8 mouse cellular contexts compared by ENCODE assay signal in the genomic region with DNA sequence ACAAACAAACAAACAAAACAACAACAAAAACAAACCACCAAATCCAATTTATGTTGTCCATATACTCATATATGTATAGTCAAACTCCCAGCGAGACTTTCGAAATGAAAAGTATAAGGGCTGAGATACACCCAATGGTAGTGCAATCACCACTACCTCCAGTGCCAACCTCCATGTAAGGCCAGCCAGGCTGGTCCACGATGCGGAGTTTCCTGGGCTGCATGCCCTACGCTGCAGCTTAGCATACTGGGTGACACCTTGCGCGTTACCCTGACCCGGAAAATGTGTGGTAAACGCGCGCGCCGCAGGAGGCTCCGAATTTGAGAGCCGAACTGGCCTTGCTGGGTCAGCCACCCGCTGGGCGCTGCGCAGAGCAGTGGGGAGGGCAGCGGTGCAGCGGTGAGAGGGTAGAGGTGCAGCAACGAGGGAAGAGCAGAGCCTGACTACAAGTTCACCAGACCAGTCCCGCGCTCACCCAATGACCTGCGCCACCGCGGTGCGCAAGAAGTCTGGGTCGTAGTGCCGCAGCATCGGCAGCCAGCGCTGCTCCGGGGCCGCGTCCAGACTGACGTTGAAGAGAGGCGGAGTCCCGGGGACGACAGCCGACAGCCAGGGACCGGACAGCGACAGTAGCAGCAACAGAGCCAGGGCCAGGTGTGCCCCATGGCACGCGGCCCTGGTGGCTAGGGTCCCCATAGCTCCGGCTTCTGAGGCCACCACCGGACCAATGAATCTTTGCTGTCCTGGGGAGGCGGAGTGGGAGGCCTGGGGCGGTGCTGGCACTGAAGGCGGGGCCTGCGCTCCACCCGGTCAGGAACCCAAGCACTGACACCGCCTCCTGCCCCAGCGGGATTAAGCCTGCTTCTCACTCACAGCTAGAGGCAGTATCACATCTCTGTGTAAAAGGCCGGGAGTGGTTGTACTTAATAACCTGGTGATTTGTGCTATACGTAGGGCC. TPM values are rescaled to one million over a fixed set of nuclear protein-coding genes. Genes with fewer than 3 reads are reported as not detected.
DNase-seq lines count a peak whose midpoint lies in the region; ATAC-seq lines count a peak whose summit lies in the region.

A gene (minus strand): TSS at position 734 of the 958 bp plus-strand sequence.

- H3K9ac ChIP-seq in kidney, embryonic 15.5 days: peak within 1 kb of the TSS; percentile 48

- ATAC-seq in erythroblast, adult 5-6 weeks (replicated peaks; ENCODE audit: low FRiP score, poor library complexity, severe bottlenecking): peak; percentile 93
- ATAC-seq in kidney, embryonic 15.5 days (replicated peaks; ENCODE audit: low FRiP score): peak; percentile 95
- ATAC-seq in monocyte, adult 5-6 weeks (replicated peaks; ENCODE audit: insufficient number of reproducible peaks, low FRiP score, low TSS enrichment, poor library complexity, severe bottlenecking): peak; percentile 80

- 3% methylated on average over 52 of the region's 54 CpGs for WGBS in heart, embryonic 10.5 days
- WGBS in kidney, embryonic 15.5 days: 3% methylated on average over 54 of the region's 54 CpGs

- peak within 1 kb of the TSS; percentile 80 for H3K4me2 ChIP-seq in kidney, embryonic 15.5 days

- no peaks in the 10 kb centered on the region for H3K9me3 ChIP-seq in heart, embryonic 10.5 days
- H3K9me3 ChIP-seq in kidney, embryonic 15.5 days (replicated peaks): no peaks in the 10 kb centered on the region

- DNase-seq in B cell, adult 2 months: peak; percentile 88
- DNase-seq in brain, adult 2 months (ENCODE audit: low read depth, low spot score): peak; percentile 94
- DNase-seq in heart, embryonic 10.5 days (ENCODE audit: low spot score): peak; percentile 95
- DNase-seq in liver: peak; percentile 86
- peak; percentile 82 to 88 for DNase-seq in spleen, postnatal 4 days (ENCODE audit: low spot score in 2 of 2)

- H3K27me3 ChIP-seq in heart, embryonic 10.5 days (ENCODE audit: insufficient read depth, poor library complexity, severe bottlenecking): no peaks in the 10 kb centered on the region; the same call in 1 of the 2 replicates
- no peaks in the 10 kb centered on the region for H3K27me3 ChIP-seq in kidney, embryonic 15.5 days

- H3K4me3 ChIP-seq in heart, embryonic 10.5 days: peak within 1 kb of the TSS; percentile 73
- peak within 1 kb of the TSS; percentile 77 for H3K4me3 ChIP-seq in kidney, embryonic 15.5 days (replicated peaks)

- H3K27ac ChIP-seq in heart, embryonic 10.5 days: peak within 1 kb of the TSS; percentile 83
- peak within 1 kb of the TSS; percentile 69 for H3K27ac ChIP-seq in kidney, embryonic 15.5 days

- peaks cover 17% of the 10 kb centered on the region for H3K4me1 ChIP-seq in heart, embryonic 10.5 days
- peaks cover 11% of the 10 kb centered on the region for H3K4me1 ChIP-seq in kidney, embryonic 15.5 days

- no peaks in the 10 kb centered on the region for H3K36me3 ChIP-seq in heart, embryonic 10.5 days
- H3K36me3 ChIP-seq in kidney, embryonic 15.5 days: no peaks in the 10 kb centered on the region

RNA-seq across cellular contexts. Expression of the gene that starts here (rescaled TPM):
- total RNA-seq in erythroblast, adult 5-6 weeks (2015; ENCODE audit: low replicate concordance): 10.6 and 27.2 TPM in 2 replicates
- total RNA-seq in erythroblast, adult 5-6 weeks (2017; ENCODE audit: low replicate concordance): 9.8 and 10.4 TPM in 2 replicates
- polyA plus RNA-seq in heart, embryonic 10.5 days (2016; fragmentation: Nextera tagmentation; extraction: Ambion mirVana): 7.0 and 9.2 TPM in 2 replicates
- 21.3 and 24.1 TPM in 2 replicates for polyA plus RNA-seq in kidney, embryonic 15.5 days (2015; fragmentation: Nextera tagmentation; extraction: Ambion mirVana)
- total RNA-seq in monocyte, adult 5-6 weeks (2017): 46.8 to 114 TPM (median 77.3 TPM) in 3 replicates

Comparison
In these comparisons a context has a peak if more than half of its experiments do, and no peak if none do; other contexts are left out.
1. Peak in every context shown above with its lines: DNase-seq, ATAC-seq, H3K4me3 ChIP-seq and H3K27ac ChIP-seq.